Mouse (Mus musculus) lung, embryonic 14.5 days (tissue): Measurements from ENCODE around the gene Magix. TPM values are rescaled to one million over a fixed set of nuclear protein-coding genes. Genes with fewer than 3 reads are reported as not detected.
"Not testable (repeated sequence)": the region's sequence is repeated elsewhere in the genome, so short reads cannot be mapped to it uniquely, and the experiment has no call there.

ENCODE experiments used
- ATAC-seq: fragments of 200-750 bp; cut with Nextera tagmentation; 2 replicates; pipeline ENCODE4 v1.8.0; 2017; ENCODE audit warnings: mild to moderate bottlenecking, moderate TSS enrichment, moderate library complexity; ENCODE audit not compliant: insufficient read depth
- DNase-seq: peaks from one replicate; pipeline ENCODE4 v3.0.0-alpha.2; 2015
- H3K27ac ChIP-seq: fragments of 300-500 bp; sonication (generic); 2 replicates; pipeline ENCODE4 v1.5.1; 2014; ENCODE audit warnings: low read depth, mild to moderate bottlenecking, moderate library complexity
- H3K27me3 ChIP-seq: fragments of 300-500 bp; sonication (generic); 2 replicates; pipeline ENCODE4 v1.6.1; 2014; ENCODE audit warnings: low read length, control low read depth; ENCODE audit not compliant: insufficient read depth
- H3K36me3 ChIP-seq: fragments of 300-500 bp; sonication (generic); 2 replicates; pipeline ENCODE4 v1.6.1; 2014; ENCODE audit warnings: control low read depth; ENCODE audit not compliant: insufficient read depth
- H3K4me1 ChIP-seq: fragments of 300-500 bp; sonication (generic); 2 replicates; pipeline ENCODE4 v1.6.1; 2014; ENCODE audit warnings: antibody characterized with exemption, control low read depth; ENCODE audit not compliant: insufficient read depth
- H3K4me2 ChIP-seq: fragments of 300-500 bp; sonication (generic); 2 replicates; pipeline ENCODE4 v1.6.1; 2014; ENCODE audit warnings: mild to moderate bottlenecking
- H3K4me3 ChIP-seq: fragments of 300-500 bp; sonication (generic); 2 replicates; pipeline ENCODE4 v1.5.1; 2014; ENCODE audit warnings: low read depth, low read length
- H3K9ac ChIP-seq: fragments of 300-500 bp; sonication (generic); 2 replicates; pipeline ENCODE4 v1.6.1; 2014
- H3K9me3 ChIP-seq: fragments of 300-500 bp; sonication (generic); 2 replicates; pipeline ENCODE4 v1.6.1; 2016; ENCODE audit warnings: low read depth, low read length, control low read depth
- CTCF ChIP-seq: IDR thresholded peaks from 2 replicates; pipeline ENCODE4 v1.5.1; 2016; ENCODE audit warnings: antibody characterized with exemption, low read depth
- WGBS: fragments of 180-500 bp; shearing (Covaris S2); extraction: QIAGEN DNeasy Blood & Tissue Kit; methylation state at CpG from one replicate; pipeline ENCODE4 v1.1.7; 2014; 5-methylcytosine and 5-hydroxymethylcytosine counted together
- polyA plus RNA-seq: library from polyadenylated mRNA; unstranded; fragments of >200 nt; fragmentation: Nextera tagmentation; extraction: Ambion mirVana; gene quantifications from 2 replicates; pipeline ENCODE4 v1.2.1, GENCODE M21; 2014

The Magix gene
- polyA plus RNA-seq, 1 experiment from 2014 or later: 0.13 TPM

- no peaks in the 10 kb centered on the region for H3K4me1 ChIP-seq
- H3K27ac ChIP-seq: peak overlapping the region; percentile 95
- peak overlapping the region; percentile 52 for H3K4me3 ChIP-seq
- DNase-seq (no peak), ATAC-seq (no peak)
- peaks cover 24% of the 10 kb centered on the region; the same call in 1 of the 2 replicates for H3K36me3 ChIP-seq
- H3K9me3 ChIP-seq: no peaks in the 10 kb centered on the region
- TF ChIP-seq CTCF: no peak
- 27% methylated on average over 11 of the region's 11 CpGs for WGBS
- H3K4me2 ChIP-seq: peak overlapping the region; percentile 65
- H3K9ac ChIP-seq: peak overlapping the region; percentile 65
- H3K27me3 ChIP-seq: no peaks in the 10 kb centered on the region
Measured at GRCm38 (mm10) chrX:7722282-7722611, 41.2 kb upstream of the Magix start.

- Histone ChIP-seq H3K4me2 (peak within 1 kb of the TSS; percentile 65), H3K9ac (peak within 1 kb of the TSS; percentile 65), H3K27me3 (no peaks in the 10 kb centered on the region), H3K27ac (peak within 1 kb of the TSS; percentile 95), H3K9me3 (no peaks in the 10 kb centered on the region), H3K4me1 (no peaks in the 10 kb centered on the region), H3K36me3 (peaks cover 18% of the 10 kb centered on the region; the same call in 1 of the 2 replicates), H3K4me3 (peak within 1 kb of the TSS; percentile 52)
- DNase-seq (peak; percentile 86), ATAC-seq (peak; percentile 94)
- no peak for TF ChIP-seq CTCF
- 9% methylated on average over 22 of the region's 22 CpGs for WGBS
Measured at GRCm38 (mm10) chrX:7721514-7722281, 40.6 kb upstream of the Magix start, which contains the start of gene Gm45208. TSS of gene Gm45208 (plus strand) at chrX:7722245.

DNA sequence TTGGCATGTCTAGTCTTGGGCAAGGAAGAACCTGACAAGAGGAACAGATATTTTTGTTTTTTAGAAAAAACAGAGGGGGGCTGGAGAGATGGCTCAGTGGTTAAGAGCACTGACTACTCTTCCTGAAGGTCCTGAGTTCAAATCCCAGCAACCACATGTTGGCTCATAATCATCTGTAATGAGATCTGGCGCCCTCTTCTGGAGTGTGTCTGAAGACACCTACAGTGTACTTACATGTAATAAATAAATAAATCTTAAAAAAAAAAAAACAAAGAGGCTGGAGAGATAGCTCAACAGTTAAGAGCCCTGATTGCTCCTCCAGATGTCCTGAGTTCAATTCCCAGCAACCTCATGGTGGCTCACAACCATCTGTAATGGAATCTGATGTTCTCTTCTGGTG is 35.0 kb upstream of the Magix start:
- H3K27me3 ChIP-seq, H3K9me3 ChIP-seq, H3K36me3 ChIP-seq, ATAC-seq, H3K27ac ChIP-seq, DNase-seq, H3K4me3 ChIP-seq, H3K4me2 ChIP-seq, H3K9ac ChIP-seq, H3K4me1 ChIP-seq: not testable (repeated sequence)
- WGBS: 50% methylated on average over 1 of the region's 1 CpGs

GRCm38 (mm10) chrX:7714135-7714899 is 33.3 kb upstream of the Magix start, which contains the start of gene Wdr45:
TSS of gene Wdr45 (plus strand) at chrX:7714333.
- Histone ChIP-seq H3K4me2 (peak within 1 kb of the TSS; percentile 61), H3K27ac (0 out of 2 replicates have a peak within 1 kb of the TSS, but pooled peaks have one; percentile 33), H3K4me3 (peak within 1 kb of the TSS; percentile 32)
- ATAC-seq (peak; percentile 97), DNase-seq (peak; percentile 95)
- not testable (repeated sequence) for H3K9me3 ChIP-seq, H3K36me3 ChIP-seq, H3K27me3 ChIP-seq, H3K4me1 ChIP-seq, H3K9ac ChIP-seq
- WGBS: 10% methylated on average over 34 of the region's 60 CpGs

DNA sequence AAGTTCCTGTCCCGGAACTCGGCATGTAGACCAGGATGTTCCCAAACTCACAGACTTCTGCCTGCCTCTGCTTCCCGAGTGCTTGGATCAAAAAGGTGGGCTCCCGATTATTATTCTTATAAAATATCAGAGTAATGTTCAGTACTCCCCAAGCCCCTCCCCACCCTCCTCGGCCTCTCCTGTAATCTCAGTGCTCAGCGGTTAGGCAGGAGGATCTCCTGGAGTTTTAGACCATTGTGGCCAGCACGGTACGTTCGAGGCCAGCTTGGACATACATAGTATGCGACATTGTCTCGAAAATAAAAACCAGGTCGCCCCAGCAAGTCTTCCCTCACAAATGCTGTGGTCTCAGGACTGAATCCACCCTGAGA is 32.7 kb upstream of the Magix start:
- not testable (repeated sequence) for H3K9ac ChIP-seq, DNase-seq, H3K9me3 ChIP-seq, ATAC-seq, H3K36me3 ChIP-seq, H3K4me1 ChIP-seq, H3K27me3 ChIP-seq
- Histone ChIP-seq H3K4me2 (peak overlapping the region; percentile 61), H3K27ac (0 out of 2 replicates have a peak overlapping the region, but pooled peaks have one; percentile 33), H3K4me3 (peak overlapping the region; percentile 32)
- 15% methylated on average over 5 of the region's 12 CpGs for WGBS

DNA sequence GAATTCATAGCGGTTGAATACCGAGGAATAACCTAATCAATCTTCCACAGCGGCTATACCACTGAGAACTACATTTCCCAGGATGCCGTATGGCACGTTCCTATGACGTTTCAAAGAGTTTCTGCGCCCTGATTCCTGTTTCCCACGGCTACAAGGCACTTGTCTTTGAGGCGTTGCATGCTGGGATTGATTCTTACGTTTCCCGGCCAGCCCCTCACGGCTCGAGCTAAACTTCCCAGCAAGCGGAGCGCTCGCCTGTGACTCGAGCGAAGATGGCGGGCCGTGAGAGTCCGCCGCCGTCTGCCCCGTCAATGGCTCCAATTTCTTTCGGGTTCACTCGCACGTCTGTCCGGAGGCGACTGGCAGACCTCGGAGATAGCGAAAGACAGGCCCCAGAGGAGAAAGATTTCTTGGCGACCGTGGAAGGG is 15.9 kb upstream of the Magix start, which contains the start of gene Gpkow:
Gpkow (plus strand) TSS at position 178 of the 428 bp plus-strand sequence.
- ATAC-seq (peak; percentile 97), DNase-seq (peak; percentile 94)
- WGBS: 3% methylated on average over 33 of the region's 33 CpGs
- TF ChIP-seq CTCF: no peak
- Histone ChIP-seq H3K9ac (peak within 1 kb of the TSS; percentile 64), H3K4me1 (no peaks in the 10 kb centered on the region), H3K27ac (peak within 1 kb of the TSS; percentile 36; the same call in 1 of the 2 replicates), H3K4me2 (peak within 1 kb of the TSS; percentile 67), H3K9me3 (no peaks in the 10 kb centered on the region), H3K36me3 (peaks cover 10% of the 10 kb centered on the region; the same call in 1 of the 2 replicates), H3K4me3 (peak within 1 kb of the TSS; percentile 56), H3K27me3 (no peaks in the 10 kb centered on the region)

DNA sequence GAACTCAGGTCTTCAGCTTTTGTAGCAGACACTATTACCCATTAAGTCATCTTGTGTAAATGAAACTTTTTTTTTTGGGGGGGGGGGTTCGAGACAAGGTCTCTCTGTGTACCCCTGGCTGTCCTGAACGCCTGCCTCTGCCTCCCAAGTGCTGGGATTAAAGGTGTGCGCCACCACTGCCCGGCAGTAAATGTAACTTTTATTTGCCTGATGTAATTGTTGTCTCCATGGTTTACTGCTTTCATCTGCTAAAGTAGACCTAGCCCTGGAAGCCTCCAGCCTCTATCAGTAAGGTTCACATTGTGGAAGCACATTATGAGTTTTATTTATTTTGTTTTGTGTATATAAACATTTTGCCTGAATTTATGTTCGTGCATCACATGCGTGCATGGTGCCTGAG is 15.5 kb upstream of the Magix start:
- peak overlapping the region; percentile 56; the same call in 1 of the 2 replicates for H3K4me3 ChIP-seq
- no peaks in the 10 kb centered on the region for H3K4me1 ChIP-seq
- H3K9ac ChIP-seq: no peak overlapping the region
- H3K36me3 ChIP-seq: 0 out of 2 replicates have a peak, but pooled peaks cover 7% of the 10 kb centered on the region
- peak; percentile 9; the same call in 1 of the 2 replicates for ATAC-seq
- no peak for TF ChIP-seq CTCF
- no peak for DNase-seq
- peak overlapping the region; percentile 45 for H3K4me2 ChIP-seq
- no peaks in the 10 kb centered on the region for H3K27me3 ChIP-seq
- no peak overlapping the region for H3K27ac ChIP-seq
- H3K9me3 ChIP-seq: no peaks in the 10 kb centered on the region
- WGBS: 44% methylated on average over 6 of the region's 6 CpGs
